Mouse (Mus musculus): ENCODE results near the gene Gm20388. TPM values are rescaled to one million over a fixed set of nuclear protein-coding genes. Genes with fewer than 3 reads are reported as not detected.

The Gm20388 gene
- total and polyA plus RNA-seq, 2 experiments from 2014 or later: 17.3 TPM; not detected in 1

- WGBS: 88% methylated on average over 3 of the region's 3 CpGs
- no peak for ATAC-seq (ENCODE audit: insufficient read depth, low read depth)
- Histone ChIP-seq H3K27ac (ENCODE audit: low read depth) (no peak overlapping the region), H3K36me3 (replicated peaks; ENCODE audit: control insufficient read depth, insufficient read depth, low read length) (no peaks in the 10 kb centered on the region), H3K4me1 (ENCODE audit: control insufficient read depth, insufficient read depth) (peaks cover 16% of the 10 kb centered on the region; the same call in 1 of the 2 replicates), H3K4me3 (ENCODE audit: low read depth, low read length) (no peak overlapping the region), H3K27me3 (ENCODE audit: control insufficient read depth, insufficient read depth, low read length) (peaks cover 100% of the 10 kb centered on the region), H3K9me3 (replicated peaks; ENCODE audit: control insufficient read depth, low read length) (no peaks in the 10 kb centered on the region), H3K9ac (replicated peaks; ENCODE audit: low read depth, low read length) (no peak overlapping the region), H3K4me2 (ENCODE audit: low read depth, low read length) (no peak overlapping the region)
- DNase-seq (ENCODE audit: low spot score): no peak
- TF ChIP-seq CTCF (IDR thresholded peaks at IDR 0.05; ENCODE audit: low read depth) (no peak), EP300 (IDR thresholded peaks at IDR 0.05; ENCODE audit: low read depth) (no peak)
Observed at GRCm38 (mm10) chr8:121085561-121085960, 1174.9 kb downstream of the Gm20388 start.

GRCm38 (mm10) chr8:121086004-121086900 is 1175.6 kb downstream of the Gm20388 start:
- Histone ChIP-seq H3K4me2 (ENCODE audit: low read depth, low read length) (no peak overlapping the region), H3K4me3 (ENCODE audit: low read depth, low read length) (no peak overlapping the region), H3K4me1 (ENCODE audit: control insufficient read depth, insufficient read depth) (peaks cover 16% of the 10 kb centered on the region; the same call in 1 of the 2 replicates), H3K27me3 (ENCODE audit: control insufficient read depth, insufficient read depth, low read length) (peaks cover 100% of the 10 kb centered on the region), H3K27ac (ENCODE audit: low read depth) (no peak overlapping the region), H3K36me3 (replicated peaks; ENCODE audit: control insufficient read depth, insufficient read depth, low read length) (no peaks in the 10 kb centered on the region), H3K9me3 (replicated peaks; ENCODE audit: control insufficient read depth, low read length) (no peaks in the 10 kb centered on the region), H3K9ac (replicated peaks; ENCODE audit: low read depth, low read length) (no peak overlapping the region)
- DNase-seq (ENCODE audit: low spot score) (no peak), ATAC-seq (ENCODE audit: insufficient read depth, low read depth) (no peak)
- 55% methylated on average over 19 of the region's 19 CpGs for WGBS
- TF ChIP-seq EP300 (IDR thresholded peaks at IDR 0.05; ENCODE audit: low read depth) (no peak), CTCF (IDR thresholded peaks at IDR 0.05; ENCODE audit: low read depth) (no peak)

GRCm38 (mm10) chr8:121088281-121088680 is 1177.6 kb downstream of the Gm20388 start:
- H3K9ac ChIP-seq (replicated peaks; ENCODE audit: low read depth, low read length): no peak overlapping the region
- no peak overlapping the region for H3K4me2 ChIP-seq (ENCODE audit: low read depth, low read length)
- peaks cover 9% of the 10 kb centered on the region; the same call in 1 of the 2 replicates for H3K4me1 ChIP-seq (ENCODE audit: control insufficient read depth, insufficient read depth)
- no peak overlapping the region for H3K4me3 ChIP-seq (ENCODE audit: low read depth, low read length)
- no peak for TF ChIP-seq CTCF (IDR thresholded peaks at IDR 0.05; ENCODE audit: low read depth)
- TF ChIP-seq EP300 (IDR thresholded peaks at IDR 0.05; ENCODE audit: low read depth): no peak
- DNase-seq (ENCODE audit: low spot score) (no peak), ATAC-seq (ENCODE audit: insufficient read depth, low read depth) (no peak)
- no peaks in the 10 kb centered on the region for H3K36me3 ChIP-seq (replicated peaks; ENCODE audit: control insufficient read depth, insufficient read depth, low read length)
- no peaks in the 10 kb centered on the region for H3K9me3 ChIP-seq (replicated peaks; ENCODE audit: control insufficient read depth, low read length)
- 13% methylated on average over 8 of the region's 8 CpGs for WGBS
- peaks cover 99% of the 10 kb centered on the region for H3K27me3 ChIP-seq (ENCODE audit: control insufficient read depth, insufficient read depth, low read length)
- no peak overlapping the region for H3K27ac ChIP-seq (ENCODE audit: low read depth)

- Histone ChIP-seq H3K27ac (ENCODE audit: low read depth) (no peak overlapping the region), H3K36me3 (replicated peaks; ENCODE audit: control insufficient read depth, insufficient read depth, low read length) (no peaks in the 10 kb centered on the region), H3K27me3 (ENCODE audit: control insufficient read depth, insufficient read depth, low read length) (peaks cover 99% of the 10 kb centered on the region), H3K4me1 (ENCODE audit: control insufficient read depth, insufficient read depth) (peaks cover 5% of the 10 kb centered on the region; the same call in 1 of the 2 replicates), H3K4me2 (ENCODE audit: low read depth, low read length) (no peak overlapping the region), H3K4me3 (ENCODE audit: low read depth, low read length) (no peak overlapping the region), H3K9ac (replicated peaks; ENCODE audit: low read depth, low read length) (no peak overlapping the region), H3K9me3 (replicated peaks; ENCODE audit: control insufficient read depth, low read length) (no peaks in the 10 kb centered on the region)
- DNase-seq (ENCODE audit: low spot score) (no peak), ATAC-seq (ENCODE audit: insufficient read depth, low read depth) (no peak)
- TF ChIP-seq CTCF (IDR thresholded peaks at IDR 0.05; ENCODE audit: low read depth) (no peak), EP300 (IDR thresholded peaks at IDR 0.05; ENCODE audit: low read depth) (no peak)
- WGBS: 5% methylated on average over 40 of the region's 40 CpGs
Observed at GRCm38 (mm10) chr8:121088871-121089630, 1178.4 kb downstream of the Gm20388 start.

- Histone ChIP-seq H3K4me3 (ENCODE audit: low read depth, low read length) (no peak overlapping the region), H3K9ac (replicated peaks; ENCODE audit: low read depth, low read length) (no peak overlapping the region), H3K4me1 (ENCODE audit: control insufficient read depth, insufficient read depth) (no peaks in the 10 kb centered on the region), H3K27me3 (ENCODE audit: control insufficient read depth, insufficient read depth, low read length) (peaks cover 97% of the 10 kb centered on the region), H3K27ac (ENCODE audit: low read depth) (no peak overlapping the region), H3K4me2 (ENCODE audit: low read depth, low read length) (no peak overlapping the region), H3K36me3 (replicated peaks; ENCODE audit: control insufficient read depth, insufficient read depth, low read length) (no peaks in the 10 kb centered on the region), H3K9me3 (replicated peaks; ENCODE audit: control insufficient read depth, low read length) (no peaks in the 10 kb centered on the region)
- ATAC-seq (ENCODE audit: insufficient read depth, low read depth) (no peak), DNase-seq (ENCODE audit: low spot score) (no peak)
- TF ChIP-seq EP300 (IDR thresholded peaks at IDR 0.05; ENCODE audit: low read depth) (no peak), CTCF (IDR thresholded peaks at IDR 0.05; ENCODE audit: low read depth) (no peak)
- 8% methylated on average over 32 of the region's 32 CpGs for WGBS
Observed at GRCm38 (mm10) chr8:121089631-121090380, 1179.2 kb downstream of the Gm20388 start.
